Mouse (Mus musculus) c-Kit-negative CD71-positive TER-119-positive erythroid progenitor cells, embryonic 14.5 days (primary cell): ENCODE data around the gene Nsun7.

Source experiments
- DNase-seq: peaks from one replicate; pipeline ENCODE4 v3.0.0-alpha.2; 2013; ENCODE audit warnings: low read depth, low spot score

The Nsun7 gene

DNA sequence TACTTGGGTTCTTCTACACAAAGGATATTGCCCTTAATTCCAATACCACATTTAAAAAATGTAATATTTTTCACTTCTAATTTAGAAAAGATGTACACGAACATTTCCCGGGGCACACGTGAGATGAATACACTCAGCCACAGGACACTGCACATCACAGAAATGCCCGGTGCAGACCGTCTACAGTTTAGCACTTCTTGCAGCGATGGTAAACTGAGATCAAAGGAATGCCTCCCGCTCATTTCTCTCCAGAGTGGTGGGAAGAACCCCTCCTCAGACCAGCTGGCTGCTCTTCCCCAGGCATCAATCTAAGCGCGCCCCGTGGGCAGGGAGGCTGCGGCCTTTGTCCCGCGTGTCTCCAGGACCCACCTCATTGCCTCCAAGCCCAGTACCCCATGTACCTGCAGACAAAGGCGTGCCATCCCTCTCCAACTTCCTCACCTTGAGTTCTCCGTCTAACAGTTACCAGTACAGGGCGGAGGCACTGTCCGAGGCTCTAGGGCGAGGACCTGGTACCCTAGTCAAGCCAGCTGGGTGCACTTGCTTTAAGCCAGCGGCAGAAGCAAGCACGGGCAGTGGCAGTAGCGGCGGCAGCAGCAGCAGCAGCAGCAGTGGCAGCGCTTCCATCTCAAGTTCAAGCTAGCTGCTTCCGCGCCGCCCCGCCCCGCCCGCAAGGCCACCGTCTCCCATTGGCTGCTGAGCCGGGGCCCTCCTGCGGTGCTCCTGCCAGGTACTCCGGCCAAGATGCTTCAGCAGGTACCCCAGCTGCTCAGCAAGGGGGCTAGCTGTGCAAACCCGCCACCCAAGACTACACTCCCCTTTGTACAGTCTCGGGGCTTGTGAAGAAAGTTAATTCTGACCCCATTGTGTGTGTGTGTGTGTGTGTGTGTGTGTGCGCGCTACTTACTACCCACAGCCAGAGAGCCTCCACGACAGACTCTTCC lies 77.6 kb downstream of the Nsun7 start:
- DNase-seq: no peak

GRCm38 (mm10) chr5:66337969-66338345 lies 78.3 kb downstream of the Nsun7 start:
- no peak for DNase-seq

GRCm38 (mm10) chr5:66338583-66338982 lies 78.9 kb downstream of the Nsun7 start:
- no peak for DNase-seq

- no peak for DNase-seq
These were observed 80.8 kb downstream of the Nsun7 start for GRCm38 (mm10) chr5:66340356-66341102.

- no peak for DNase-seq
These were observed 82.2 kb downstream of the Nsun7 start for GRCm38 (mm10) chr5:66341848-66342247.

- DNase-seq: no peak
These were observed 82.6 kb downstream of the Nsun7 start for GRCm38 (mm10) chr5:66342285-66342684.

- DNase-seq: no peak
These were observed 84.5 kb downstream of the Nsun7 start for GRCm38 (mm10) chr5:66344182-66344581.

GRCm38 (mm10) chr5:66345140-66345539 lies 85.4 kb downstream of the Nsun7 start:
- no peak for DNase-seq

GRCm38 (mm10) chr5:66346756-66347155 lies 87.1 kb downstream of the Nsun7 start:
- no peak for DNase-seq
